ENCODE assay signal across 7 mouse cellular contexts in the genomic region with DNA sequence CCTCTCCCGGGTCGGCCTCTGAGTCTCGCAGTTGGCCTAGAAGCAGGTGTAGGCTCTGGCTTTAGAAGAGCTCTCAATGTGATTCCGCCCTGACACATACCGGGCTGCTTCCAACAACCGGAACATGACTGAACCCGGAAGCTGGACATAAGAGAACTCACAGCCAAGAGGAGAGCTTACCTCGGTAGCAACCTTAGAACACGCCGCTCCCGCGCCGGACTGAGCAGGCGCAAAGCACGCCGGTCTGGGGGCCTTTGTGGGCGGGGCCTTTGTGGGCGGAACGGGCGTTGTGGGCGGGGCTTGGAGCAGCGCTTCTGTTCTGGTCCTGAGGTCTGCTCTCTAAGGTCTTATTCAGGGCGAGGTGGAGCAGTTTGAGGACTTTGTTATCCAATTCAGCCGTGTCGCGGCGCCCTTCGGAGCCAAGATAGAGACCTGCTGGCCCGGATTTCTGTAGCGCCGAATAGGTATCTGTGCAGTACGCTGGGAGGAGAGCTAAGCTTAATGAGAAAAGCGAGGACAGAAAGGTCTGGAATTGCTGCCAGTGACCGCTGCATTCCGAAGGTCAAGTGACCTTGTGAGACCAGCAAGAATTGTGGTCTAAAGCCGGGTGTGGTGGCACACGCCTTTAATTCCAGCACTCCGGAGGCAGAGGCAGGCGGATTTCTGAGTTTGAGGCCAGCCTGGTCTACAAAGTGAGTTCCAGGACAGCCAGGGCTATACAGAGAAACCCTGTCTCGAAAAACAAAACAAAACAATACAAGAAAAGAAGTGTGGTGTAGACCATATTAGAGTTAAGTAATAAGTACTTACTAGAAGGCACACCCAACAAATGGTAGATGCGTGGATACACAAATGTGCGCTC. TPM values are rescaled to one million over a fixed set of nuclear protein-coding genes. Genes with fewer than 3 reads are reported as not detected.
DNase-seq lines count a peak whose midpoint lies in the region; ATAC-seq lines count a peak whose summit lies in the region.

A gene (minus strand): TSS at position 256 of the 862 bp plus-strand sequence.

- no peaks in the 10 kb centered on the region for H3K36me3 ChIP-seq in intestine, embryonic 16.5 days (ENCODE audit: control insufficient read depth, insufficient read depth, low read length)
- H3K36me3 ChIP-seq in midbrain, embryonic 11.5 days (ENCODE audit: control insufficient read depth, insufficient read depth, low read length), result peaks cover 5% of the 10 kb centered on the region; the same call in 1 of the 2 replicates

- peak within 1 kb of the TSS; percentile 69 for H3K4me2 ChIP-seq in intestine, embryonic 16.5 days (ENCODE audit: low read depth, low read length)
- peak within 1 kb of the TSS; percentile 54 for H3K4me2 ChIP-seq in midbrain, embryonic 11.5 days

- peak; percentile 98 to 99 for DNase-seq in adrenal gland, adult 18-20 months (ENCODE audit: low spot score in 2 of 2)
- peak; percentile 89 for DNase-seq in embryo, embryonic 11.5 days (ENCODE audit: low read depth, low spot score)
- DNase-seq in gastrocnemius, postnatal 36 days, result peak; percentile 91
- DNase-seq in left cerebral cortex, postnatal 36 days (ENCODE audit: low spot score in 2 of 2), result peak; percentile 89 to 90
- DNase-seq in midbrain, embryonic 11.5 days (ENCODE audit: low spot score, missing footprints), result peak; percentile 100
- DNase-seq in skeletal muscle tissue, adult 2 months (ENCODE audit: low read depth, low spot score), result peak; percentile 90

- intact Hi-C loops in gastrocnemius, postnatal 36 days (cut with DNase I), result no loop called here
- intact Hi-C loops in left cerebral cortex, postnatal 36 days (cut with DNase I), result no loop called here

- H3K27ac ChIP-seq in intestine, embryonic 16.5 days (ENCODE audit: low read length), result peak within 1 kb of the TSS; percentile 61
- no peak within 1 kb of the TSS for H3K27ac ChIP-seq in midbrain, embryonic 11.5 days (ENCODE audit: low read depth, low read length)

- ATAC-seq in intestine, embryonic 16.5 days, result peak; percentile 98
- peak; percentile 98 for ATAC-seq in midbrain, embryonic 11.5 days (ENCODE audit: low FRiP score)

- H3K4me1 ChIP-seq in intestine, embryonic 16.5 days (ENCODE audit: control insufficient read depth, insufficient read depth, low read length), result no peaks in the 10 kb centered on the region
- 0 out of 2 replicates have a peak, but pooled peaks cover 4% of the 10 kb centered on the region for H3K4me1 ChIP-seq in midbrain, embryonic 11.5 days (ENCODE audit: control insufficient read depth, insufficient read depth, low read length)

- peak within 1 kb of the TSS; percentile 58 for H3K4me3 ChIP-seq in intestine, embryonic 16.5 days (ENCODE audit: low read length)
- H3K4me3 ChIP-seq in midbrain, embryonic 11.5 days (ENCODE audit: low read depth, low read length), result peak within 1 kb of the TSS; percentile 40

- WGBS in intestine, embryonic 16.5 days, result 10% methylated on average over 42 of the region's 42 CpGs
- WGBS in midbrain, embryonic 11.5 days, result 12% methylated on average over 42 of the region's 42 CpGs

- H3K9ac ChIP-seq in intestine, embryonic 16.5 days (ENCODE audit: low read depth, low read length), result peak within 1 kb of the TSS; percentile 58
- peak within 1 kb of the TSS; percentile 57 for H3K9ac ChIP-seq in midbrain, embryonic 11.5 days (ENCODE audit: low read length)

- no peaks in the 10 kb centered on the region for H3K9me3 ChIP-seq in intestine, embryonic 16.5 days (ENCODE audit: control insufficient read depth, low read length)
- H3K9me3 ChIP-seq in midbrain, embryonic 11.5 days (ENCODE audit: control insufficient read depth, low read length), result no peaks in the 10 kb centered on the region

- no peaks in the 10 kb centered on the region for H3K27me3 ChIP-seq in intestine, embryonic 16.5 days (replicated peaks; ENCODE audit: control insufficient read depth, insufficient read depth, low read length)
- H3K27me3 ChIP-seq in midbrain, embryonic 11.5 days (ENCODE audit: control insufficient read depth, insufficient read depth, low read length), result no peaks in the 10 kb centered on the region

RNA-seq across cellular contexts. Expression of the gene that starts here (rescaled TPM):
- 1 to 10 TPM; 6.6 to 8.2 TPM for total RNA-seq in adrenal gland, adult 18-20 months (2021)
- total RNA-seq in gastrocnemius, postnatal 36 days (2021), result 1 to 10 TPM; 5.4 to 6.0 TPM
- polyA plus RNA-seq in intestine, embryonic 16.5 days (2015; fragmentation: Nextera tagmentation; extraction: Ambion mirVana), result 7.4 and 7.9 TPM in 2 replicates
- total RNA-seq in left cerebral cortex, postnatal 36 days (2021), result 1 to 10 TPM; 6.9 to 7.1 TPM
- polyA plus RNA-seq in midbrain, embryonic 11.5 days (2014; fragmentation: Nextera tagmentation; extraction: Ambion mirVana), result 9.2 and 10.8 TPM in 2 replicates
